Mouse (Mus musculus): ENCODE results near the gene Plxnd1.

Gene Plxnd1

GRCm38 (mm10) chr6:115977810-115978209 is 17.0 kb downstream of the Plxnd1 start:
- DNase-seq (ENCODE audit: low read depth), result no peak

DNA sequence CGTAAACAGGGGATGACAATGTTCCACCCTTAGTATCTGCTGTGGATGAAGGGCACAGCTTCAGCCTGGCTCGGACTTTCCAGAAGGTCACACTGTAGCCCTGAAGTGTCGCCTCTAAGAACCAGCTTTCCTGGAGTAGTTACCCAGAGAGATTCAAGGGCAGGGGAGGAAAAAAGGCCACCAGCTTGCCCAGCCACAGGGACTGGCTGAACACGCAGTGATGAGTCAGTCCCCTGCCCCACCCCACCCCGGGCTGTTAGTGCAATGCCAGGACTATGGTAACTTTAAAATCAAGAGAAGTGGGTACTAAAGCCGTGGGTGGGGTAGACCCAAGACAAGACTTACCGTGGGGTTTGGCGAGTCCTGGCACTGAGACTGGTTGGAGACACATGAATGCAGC is 19.2 kb downstream of the Plxnd1 start:
- no peak for DNase-seq (ENCODE audit: low read depth)

DNA sequence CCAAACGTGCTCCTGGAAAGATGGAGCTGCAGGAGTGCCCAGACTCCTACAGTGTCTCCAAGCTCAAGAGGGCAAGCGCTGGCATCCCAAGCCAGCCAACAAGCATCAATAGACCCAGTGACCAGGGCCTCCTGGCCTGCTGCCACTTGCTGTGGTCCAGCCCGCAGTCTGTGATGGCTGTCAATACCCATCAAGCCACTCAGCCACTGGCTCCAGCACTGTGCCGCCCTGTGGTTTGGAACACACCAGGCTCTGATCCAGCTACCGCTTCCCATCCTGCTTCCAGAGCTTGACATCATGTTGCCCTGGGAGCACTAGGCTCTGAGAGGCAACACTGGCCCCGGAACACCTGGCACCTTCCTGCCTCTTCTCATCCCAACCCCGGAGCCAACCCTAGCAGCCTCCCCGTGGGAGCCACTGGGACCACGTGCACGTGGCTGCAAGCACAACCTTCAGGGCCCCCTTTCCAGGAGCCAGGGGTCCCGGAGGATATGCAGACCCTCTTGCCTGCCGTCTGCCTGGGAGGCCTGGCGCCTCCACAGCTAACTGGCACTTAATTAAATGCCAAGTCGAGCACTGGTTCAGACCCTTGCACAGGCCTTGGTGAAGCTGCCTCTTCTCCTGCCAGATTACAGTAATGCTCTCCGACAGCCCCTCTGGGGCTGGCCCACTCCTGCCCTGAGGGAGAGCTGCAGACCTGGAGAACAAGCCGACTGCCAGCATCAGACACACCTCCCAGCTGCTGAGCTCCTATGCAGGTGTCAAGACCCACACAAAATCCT is 20.7 kb downstream of the Plxnd1 start:
- no peak for DNase-seq (ENCODE audit: low read depth)

DNA sequence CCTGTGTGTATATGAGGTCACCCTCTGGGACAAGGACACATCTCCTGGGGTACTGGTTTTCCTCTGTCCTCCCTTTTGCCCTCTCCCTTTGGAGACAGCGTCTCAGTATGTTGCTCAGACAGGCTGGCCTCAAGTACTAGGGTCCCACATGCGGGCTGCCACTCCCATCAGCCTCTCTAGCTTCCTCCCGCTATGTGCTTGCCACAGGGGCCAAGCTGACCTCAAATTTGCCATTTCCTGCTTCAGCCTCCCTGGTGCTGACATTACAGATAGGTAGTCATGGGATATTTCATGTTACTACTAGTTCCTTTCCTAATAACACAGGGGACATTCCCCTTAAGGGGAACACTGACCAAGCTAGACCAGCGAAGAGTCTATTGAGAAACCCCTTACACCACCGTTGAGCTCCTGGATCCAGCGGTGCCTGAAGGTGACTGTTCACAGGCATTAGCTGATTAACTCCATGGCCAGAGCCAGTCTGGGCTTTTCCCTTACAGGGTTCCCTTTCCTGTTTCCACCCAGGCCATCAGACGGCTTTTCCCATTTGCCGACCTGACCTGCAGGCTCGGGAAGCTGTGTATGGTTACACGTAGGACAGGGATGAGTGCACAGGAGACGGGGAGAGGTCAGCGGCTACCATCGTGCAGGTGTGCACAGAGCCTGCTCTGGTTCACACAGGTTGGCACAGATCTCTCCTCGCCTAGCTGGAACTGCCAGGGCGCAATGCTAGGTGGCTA is 21.5 kb downstream of the Plxnd1 start:
- no peak for DNase-seq (ENCODE audit: low read depth)

- no peak for DNase-seq (ENCODE audit: low read depth)
Observed at GRCm38 (mm10) chr6:115972083-115972764, 22.6 kb downstream of the Plxnd1 start.

DNA sequence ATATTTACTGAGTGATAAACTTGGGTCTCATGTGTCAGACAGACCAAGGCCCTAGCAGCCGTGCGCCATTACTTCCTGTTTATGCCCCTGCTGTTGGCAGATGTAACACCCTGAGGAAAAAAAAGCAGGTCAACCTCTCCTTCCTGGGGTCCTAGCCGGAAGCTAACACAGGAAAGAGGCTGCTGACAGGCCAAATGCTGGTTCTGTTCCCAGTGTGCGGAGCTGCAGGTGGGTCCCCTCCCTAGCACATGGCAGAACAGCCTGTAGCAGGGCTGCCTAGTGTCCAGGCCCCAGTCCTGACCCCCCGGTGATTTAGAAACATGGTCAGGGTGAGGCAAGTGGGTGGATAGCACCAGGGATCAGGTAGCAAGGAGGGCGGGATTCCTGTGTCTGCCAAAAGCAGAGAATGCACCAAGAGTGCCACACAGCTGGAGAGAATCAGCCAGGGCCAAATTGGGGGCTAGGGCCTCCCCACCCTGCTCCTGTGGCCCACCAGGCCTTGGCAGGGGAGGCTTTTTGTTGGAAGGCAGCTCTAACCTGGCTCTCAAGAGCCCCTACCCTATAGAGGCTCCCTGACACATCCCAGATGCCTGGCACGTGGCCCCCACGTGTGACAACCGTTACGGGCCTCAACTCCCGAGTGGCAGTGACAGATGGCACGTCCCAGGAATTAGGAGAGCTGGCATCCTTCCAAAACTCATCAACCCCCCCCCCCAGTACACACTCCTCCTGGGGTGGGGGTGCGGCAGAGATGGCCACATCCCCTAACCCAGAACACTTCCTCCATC is 23.3 kb downstream of the Plxnd1 start:
- peak; percentile 38 for DNase-seq (ENCODE audit: low read depth)

DNA sequence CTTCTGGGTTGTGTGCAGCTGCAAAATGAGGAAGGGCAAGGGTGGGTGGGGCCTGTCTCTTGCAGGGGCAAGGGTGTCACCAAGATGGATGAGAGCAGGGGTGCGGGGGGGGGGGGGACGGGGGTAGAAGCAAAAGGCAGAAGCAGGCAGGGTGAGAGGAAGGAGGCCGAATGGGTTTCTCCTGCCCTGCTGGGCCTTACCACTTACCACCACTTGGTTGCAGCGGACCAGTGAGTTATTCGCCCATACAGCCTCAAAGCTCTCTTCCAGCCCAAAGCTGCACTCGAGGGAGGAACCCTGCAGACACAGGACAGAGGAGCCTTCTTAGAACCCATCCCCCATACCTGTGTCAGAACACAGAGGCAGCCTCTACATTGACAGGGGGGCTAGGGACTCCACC is 24.9 kb downstream of the Plxnd1 start:
- DNase-seq (ENCODE audit: low read depth), result no peak

- no peak for DNase-seq (ENCODE audit: low read depth)
Observed at GRCm38 (mm10) chr6:115969103-115969502, 25.7 kb downstream of the Plxnd1 start.

- no peak for DNase-seq (ENCODE audit: low read depth)
Observed at GRCm38 (mm10) chr6:115968700-115969099, 26.1 kb downstream of the Plxnd1 start.

- no peak for DNase-seq (ENCODE audit: low read depth)
Observed at GRCm38 (mm10) chr6:115968086-115968485, 26.7 kb downstream of the Plxnd1 start.

DNA sequence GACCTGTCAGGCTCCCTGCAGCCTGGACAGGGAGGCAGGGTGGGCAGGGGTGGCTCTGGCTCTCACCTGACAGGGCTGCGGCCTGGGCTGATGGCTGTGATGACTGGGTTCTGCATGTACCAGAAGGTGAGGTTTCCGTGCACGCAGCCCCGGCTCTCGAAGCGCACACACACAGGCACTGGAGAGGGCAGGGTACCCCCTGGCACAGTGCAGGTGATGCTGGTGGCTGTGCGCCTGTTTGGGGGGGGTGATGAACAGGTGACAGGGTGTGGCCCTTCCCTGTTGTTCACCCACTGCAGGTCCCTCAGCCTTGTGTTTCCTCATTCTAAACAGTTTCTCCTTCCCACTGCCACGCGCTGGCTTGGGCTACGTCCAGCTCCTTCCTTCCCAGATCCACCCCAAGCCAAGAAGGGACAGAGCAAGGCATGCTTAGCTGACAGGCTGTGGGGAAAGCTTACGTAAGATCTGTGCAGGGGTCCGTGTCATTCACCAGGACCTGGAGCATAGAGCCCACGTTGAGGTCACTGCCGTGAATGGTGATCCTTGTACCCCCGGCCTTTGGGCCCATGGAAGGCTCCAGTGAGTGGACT is 27.4 kb downstream of the Plxnd1 start:
- no peak for DNase-seq (ENCODE audit: low read depth)

DNA sequence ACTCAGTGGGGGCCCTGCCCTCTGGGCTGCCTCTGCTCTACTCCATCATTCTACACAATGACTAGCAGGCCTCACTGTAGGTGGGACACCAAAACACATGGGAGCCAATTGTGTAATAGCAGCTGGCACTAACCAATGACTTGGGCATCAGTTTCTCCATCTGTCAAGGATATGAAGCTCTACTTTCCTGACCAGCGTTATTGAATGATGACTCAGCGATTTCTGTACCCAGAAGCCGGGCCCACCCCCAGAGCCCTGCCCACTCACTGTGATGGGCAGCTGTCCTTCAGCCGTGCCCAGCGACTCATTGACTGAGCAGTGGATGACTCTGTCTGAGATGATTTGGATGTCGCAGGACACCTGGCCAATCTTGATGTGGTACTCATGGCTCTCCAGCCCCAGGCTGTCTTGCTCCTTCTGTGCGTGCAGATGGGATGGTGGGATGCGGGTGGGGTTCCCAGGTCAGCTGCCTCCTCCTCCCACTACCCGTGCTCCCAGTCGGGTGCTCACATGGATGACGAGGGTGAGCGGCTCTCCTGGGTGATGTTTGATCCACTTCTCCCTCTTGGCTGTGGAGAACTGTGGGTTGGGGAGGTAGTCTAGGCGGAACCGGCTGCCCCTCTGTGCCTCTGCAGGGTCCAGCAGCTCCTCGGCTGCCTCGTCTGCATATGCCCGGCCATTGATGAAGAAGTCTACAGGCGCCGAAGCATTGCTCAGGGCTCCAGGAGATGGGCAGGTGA is 28.4 kb downstream of the Plxnd1 start:
- DNase-seq (ENCODE audit: low read depth), result no peak

DNA sequence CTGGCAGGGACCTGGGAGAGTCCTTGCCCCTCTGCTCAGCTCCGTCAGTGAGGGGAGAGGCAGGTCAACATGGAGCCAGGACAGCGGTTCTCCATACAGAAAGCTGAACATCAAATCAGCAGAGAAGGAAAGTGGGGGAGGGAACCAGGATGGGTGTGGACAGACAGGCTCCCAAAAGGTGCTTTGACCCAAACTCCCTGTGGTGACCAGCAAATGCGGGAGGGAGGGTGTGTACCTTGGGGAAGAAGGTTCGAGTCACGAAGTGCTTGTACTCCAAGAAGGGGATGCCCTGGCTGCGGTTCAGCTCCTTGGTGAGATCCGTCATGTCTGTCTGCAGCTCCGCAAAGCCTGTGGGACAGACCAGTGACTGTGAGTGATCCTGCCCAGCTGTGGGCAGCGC is 31.1 kb downstream of the Plxnd1 start:
- no peak for DNase-seq (ENCODE audit: low read depth)

DNA sequence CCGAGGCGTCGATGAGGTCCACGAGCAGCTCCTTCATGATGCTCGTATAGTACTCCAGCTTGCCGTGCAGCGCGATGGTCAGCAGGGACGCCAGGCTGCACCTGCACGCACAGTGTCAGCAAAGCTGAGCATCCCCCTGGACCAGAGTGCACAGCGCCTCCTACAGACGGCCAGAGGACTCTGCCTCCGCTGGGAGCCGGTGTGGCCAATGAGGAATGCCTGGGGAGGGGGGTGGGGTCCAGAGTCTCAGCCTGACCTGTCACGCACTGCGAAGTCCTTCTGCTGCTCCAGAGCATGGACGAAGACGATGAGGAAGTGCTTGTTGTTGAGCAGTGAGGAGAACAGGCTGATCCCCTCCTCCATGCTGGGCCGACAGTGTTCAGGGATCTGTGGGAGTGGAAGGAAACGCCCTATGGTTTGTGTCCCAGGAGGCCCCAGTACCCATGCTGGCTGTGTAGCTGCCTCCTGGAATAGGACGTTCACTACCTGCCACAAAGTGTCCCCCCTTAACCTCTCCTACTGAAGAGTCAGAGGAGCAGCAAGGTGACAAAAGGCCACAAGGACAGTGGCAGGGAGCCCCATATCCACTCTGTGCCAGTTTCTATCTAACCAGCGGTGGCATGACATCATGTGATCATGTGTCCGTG is 32.2 kb downstream of the Plxnd1 start:
- no peak for DNase-seq (ENCODE audit: low read depth)

GRCm38 (mm10) chr6:115961743-115962142 is 33.1 kb downstream of the Plxnd1 start:
- no peak for DNase-seq (ENCODE audit: low read depth)

DNA sequence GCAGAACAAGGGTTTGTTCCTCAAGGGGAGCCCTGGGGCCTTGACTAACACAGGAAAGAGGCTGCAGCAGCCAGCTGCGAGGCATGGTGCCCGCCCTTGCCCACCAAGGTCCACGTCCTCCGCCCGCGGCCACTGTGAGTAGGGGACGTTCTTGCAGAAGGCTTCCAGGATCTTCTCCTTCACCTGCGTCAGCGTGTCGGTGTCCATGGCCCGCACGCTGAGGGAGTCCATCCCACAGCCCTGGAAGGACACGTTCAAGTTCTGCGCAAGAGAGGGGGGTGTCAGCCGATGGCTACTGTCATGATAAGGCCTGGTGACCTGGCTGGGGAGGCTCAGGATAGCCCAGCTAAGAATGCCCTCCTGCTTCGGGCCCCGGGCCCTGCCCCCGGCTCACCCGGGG is 34.5 kb downstream of the Plxnd1 start:
- no peak for DNase-seq (ENCODE audit: low read depth)

GRCm38 (mm10) chr6:115959151-115959691 is 35.6 kb downstream of the Plxnd1 start:
- no peak for DNase-seq (ENCODE audit: low read depth)

- no peak for DNase-seq (ENCODE audit: low read depth)
Observed at GRCm38 (mm10) chr6:115958445-115958844, 36.4 kb downstream of the Plxnd1 start.

- DNase-seq (ENCODE audit: low read depth), result no peak
Observed at GRCm38 (mm10) chr6:115957681-115958080, 37.1 kb downstream of the Plxnd1 start.

- no peak for DNase-seq (ENCODE audit: low read depth)
Observed at GRCm38 (mm10) chr6:115956922-115957601, 37.7 kb downstream of the Plxnd1 start.

Data from naive thymus-derived CD4-positive, alpha-beta T cell, adult 2 months (primary cell).